Mouse (Mus musculus) stomach, postnatal 0 days (tissue): ENCODE results near the gene Tesc. TPM values are rescaled to one million over a fixed set of nuclear protein-coding genes. Genes with fewer than 3 reads are reported as not detected.
A peak's percentile ranks its signal among the peaks of the same experiment; 100 is the strongest.

ENCODE experiments used
- ATAC-seq: fragments of 200-750 bp; cut with Nextera tagmentation; 2 replicates; pipeline ENCODE4 v1.8.0; 2017; ENCODE audit not compliant: low FRiP score, low TSS enrichment
- DNase-seq: peaks from one replicate; pipeline ENCODE4 v3.0.0-alpha.2; 2016; ENCODE audit warnings: low spot score
- H3K27ac ChIP-seq: fragments of 300-500 bp; sonication (generic); replicated peaks from 2 replicates; pipeline ENCODE4 v1.5.1; 2014; ENCODE audit warnings: mild to moderate bottlenecking, control low read depth
- H3K27me3 ChIP-seq: fragments of 300-500 bp; sonication (generic); 2 replicates; pipeline ENCODE4 v1.6.1; 2014; ENCODE audit warnings: low read length; ENCODE audit not compliant: control insufficient read depth, insufficient read depth
- H3K36me3 ChIP-seq: fragments of 300-500 bp; sonication (generic); 2 replicates; pipeline ENCODE4 v1.6.1; 2014; ENCODE audit warnings: low read length, mixed read lengths; ENCODE audit not compliant: control insufficient read depth, insufficient read depth
- H3K4me1 ChIP-seq: fragments of 300-500 bp; sonication (generic); replicated peaks from 2 replicates; pipeline ENCODE4 v1.6.1; 2014; ENCODE audit warnings: antibody characterized with exemption; ENCODE audit not compliant: control insufficient read depth, insufficient read depth
- H3K4me2 ChIP-seq: fragments of 300-500 bp; sonication (generic); replicated peaks from 2 replicates; pipeline ENCODE4 v1.6.1; 2014; ENCODE audit warnings: low read depth, mild to moderate bottlenecking, control low read depth, moderate library complexity
- H3K4me3 ChIP-seq: fragments of 300-500 bp; sonication (generic); 2 replicates; pipeline ENCODE4 v1.5.1; 2014; ENCODE audit warnings: low read depth, low read length, control low read depth
- H3K9ac ChIP-seq: fragments of 300-500 bp; sonication (generic); 2 replicates; pipeline ENCODE4 v1.6.1; 2014; ENCODE audit warnings: mild to moderate bottlenecking, low read length, control low read depth, mixed read lengths
- H3K9me3 ChIP-seq: fragments of 300-500 bp; sonication (generic); 2 replicates; pipeline ENCODE4 v1.6.1; 2016; ENCODE audit warnings: low read length; ENCODE audit not compliant: control insufficient read depth
- CTCF ChIP-seq: IDR thresholded peaks from 2 replicates; pipeline ENCODE4 v1.5.1; 2016; ENCODE audit warnings: antibody characterized with exemption, low read depth, mild to moderate bottlenecking, moderate library complexity
- EP300 ChIP-seq: optimal IDR thresholded peaks from 2 replicates; pipeline ENCODE3; 2016; ENCODE audit warnings: antibody characterized with exemption
- WGBS: fragments of 180-500 bp; shearing (Covaris S2); extraction: QIAGEN DNeasy Blood & Tissue Kit; methylation state at CpG from one replicate; pipeline ENCODE4 v1.1.7; 2014; 5-methylcytosine and 5-hydroxymethylcytosine counted together
- polyA plus RNA-seq: library from polyadenylated mRNA; unstranded; fragments of >200 nt; fragmentation: Nextera tagmentation; extraction: Ambion mirVana; gene quantifications from 2 replicates; pipeline ENCODE4 v1.2.1, GENCODE M21; 2015

Tesc gene
- polyA plus RNA-seq, 1 experiment from 2014 or later: 112 TPM

- Histone ChIP-seq H3K4me2 (no peak overlapping the region), H3K9ac (no peak overlapping the region), H3K9me3 (no peaks in the 10 kb centered on the region), H3K4me1 (peaks cover 6% of the 10 kb centered on the region; the same call in 1 of the 2 replicates), H3K36me3 (peaks cover 4% of the 10 kb centered on the region; the same call in 1 of the 2 replicates), H3K4me3 (no peak overlapping the region), H3K27me3 (no peaks in the 10 kb centered on the region), H3K27ac (no peak overlapping the region)
- no peak for TF ChIP-seq EP300
- no peak for TF ChIP-seq CTCF
- no peak for DNase-seq
- no peak for ATAC-seq
- WGBS: 74% methylated on average over 6 of the region's 7 CpGs
Observed at GRCm38 (mm10) chr5:118085313-118085712, 57.8 kb downstream of the Tesc start.

- no peak for DNase-seq
- no peak overlapping the region for H3K9ac ChIP-seq
- peaks cover 7% of the 10 kb centered on the region for H3K36me3 ChIP-seq
- peaks cover 6% of the 10 kb centered on the region; the same call in 1 of the 2 replicates for H3K4me1 ChIP-seq
- no peak overlapping the region for H3K4me3 ChIP-seq
- no peak for TF ChIP-seq EP300
- TF ChIP-seq CTCF: no peak
- no peak overlapping the region for H3K27ac ChIP-seq
- H3K27me3 ChIP-seq: no peaks in the 10 kb centered on the region
- ATAC-seq: no peak
- H3K9me3 ChIP-seq: no peaks in the 10 kb centered on the region
- 33% methylated on average over 7 of the region's 7 CpGs for WGBS
- no peak overlapping the region for H3K4me2 ChIP-seq
Observed at GRCm38 (mm10) chr5:118086956-118087355, 59.4 kb downstream of the Tesc start.

GRCm38 (mm10) chr5:118089102-118089501, 61.6 kb downstream of the Tesc start:
- WGBS: 61% methylated on average over 7 of the region's 7 CpGs
- Histone ChIP-seq H3K4me2 (no peak overlapping the region), H3K9me3 (no peaks in the 10 kb centered on the region), H3K9ac (no peak overlapping the region), H3K4me1 (peaks cover 6% of the 10 kb centered on the region; the same call in 1 of the 2 replicates), H3K4me3 (no peak overlapping the region), H3K27me3 (no peaks in the 10 kb centered on the region), H3K36me3 (peaks cover 20% of the 10 kb centered on the region), H3K27ac (no peak overlapping the region; the same call in 1 of the 2 replicates)
- TF ChIP-seq EP300 (no peak), CTCF (peak; percentile 49)
- DNase-seq: peak; percentile 33
- ATAC-seq: peak; percentile 77

GRCm38 (mm10) chr5:118090101-118090500, 62.6 kb downstream of the Tesc start:
- Histone ChIP-seq H3K9me3 (no peaks in the 10 kb centered on the region), H3K27ac (no peak overlapping the region; the same call in 1 of the 2 replicates)
- no peak for TF ChIP-seq EP300
- no peak for TF ChIP-seq CTCF

GRCm38 (mm10) chr5:118090837-118091236, 63.3 kb downstream of the Tesc start:
- H3K27ac ChIP-seq: no peak overlapping the region
- 92% methylated on average over 2 of the region's 2 CpGs for WGBS
- DNase-seq (no peak), ATAC-seq (no peak)
- no peaks in the 10 kb centered on the region for H3K27me3 ChIP-seq
- H3K9ac ChIP-seq: no peak overlapping the region
- peaks cover 2% of the 10 kb centered on the region; the same call in 1 of the 2 replicates for H3K4me1 ChIP-seq
- H3K4me3 ChIP-seq: no peak overlapping the region
- H3K4me2 ChIP-seq: no peak overlapping the region
- H3K9me3 ChIP-seq: no peaks in the 10 kb centered on the region
- peaks cover 20% of the 10 kb centered on the region for H3K36me3 ChIP-seq
- TF ChIP-seq EP300 (no peak), CTCF (peak; percentile 66)

More at GRCm38 (mm10) chr5:118090101-118090500, 62.6 kb downstream of the Tesc start:
- Histone ChIP-seq H3K27me3 (no peaks in the 10 kb centered on the region), H3K4me1 (peaks cover 2% of the 10 kb centered on the region; the same call in 1 of the 2 replicates), H3K4me2 (no peak overlapping the region), H3K36me3 (peaks cover 20% of the 10 kb centered on the region), H3K4me3 (no peak overlapping the region), H3K9ac (no peak overlapping the region)
- 94% methylated on average over 6 of the region's 6 CpGs for WGBS
- DNase-seq (no peak), ATAC-seq (no peak)

GRCm38 (mm10) chr5:118093321-118094035, 65.9 kb downstream of the Tesc start:
- WGBS: 78% methylated on average over 11 of the region's 11 CpGs
- Histone ChIP-seq H3K9ac (no peak overlapping the region), H3K4me3 (no peak overlapping the region), H3K36me3 (peaks cover 20% of the 10 kb centered on the region), H3K27ac (no peak overlapping the region), H3K4me1 (no peaks in the 10 kb centered on the region), H3K9me3 (no peaks in the 10 kb centered on the region), H3K27me3 (no peaks in the 10 kb centered on the region), H3K4me2 (no peak overlapping the region)
- ATAC-seq: no peak
- DNase-seq: no peak
- peak; percentile 36; the same call in 1 of the 2 replicates for TF ChIP-seq CTCF
- no peak for TF ChIP-seq EP300
